26 mouse cellular contexts compared by ENCODE assay signal in genomic region chr6:38110859-38111258, GRCm38 (mm10). TPM values are rescaled to one million over a fixed set of nuclear protein-coding genes. Genes with fewer than 3 reads are reported as not detected.
A peak's percentile ranks its signal among the peaks of the same experiment; 100 is the strongest.
DNase-seq lines count a peak whose midpoint lies in the region; ATAC-seq lines count a peak whose summit lies in the region.
"Had no signal": no experiment of that assay in that cellular context is flagged by ENCODE, and none has a peak within 500 bp of the region (broad histone marks: within the 10 kb centered on the region; RNA-seq: fewer than 3 reads in every experiment).

No protein-coding gene starts in this region.

- H3K27me3 ChIP-seq in lung, embryonic 16.5 days (ENCODE audit: control insufficient read depth, insufficient read depth, low read depth, low read length) = no peaks in the 10 kb centered on the region
- H3K27me3 ChIP-seq in kidney, embryonic 16.5 days (ENCODE audit: insufficient read depth, low read length) = no peaks in the 10 kb centered on the region
- H3K27me3 ChIP-seq: heart, embryonic 15.5 days; limb, embryonic 13.5 days; midbrain, embryonic 12.5 days; neural tube, embryonic 13.5 days had no signal

- no peak for DNase-seq in lung, postnatal 14 days
- DNase-seq in kidney, adult 11 months = peak; percentile 83
- peak; percentile 39 for DNase-seq in lung, postnatal 25 days (ENCODE audit: low spot score)
- no peak for DNase-seq in frontal cortex, postnatal 36 days (ENCODE audit: low spot score in 2 of 2)
- DNase-seq in gastrocnemius, postnatal 10 days = no peak
- DNase-seq in frontal cortex, postnatal 14 days (ENCODE audit: low spot score in 2 of 2) = no peak
- DNase-seq: adrenal gland, postnatal 36 days; cerebellum, adult 18-20 months; gastrocnemius, postnatal 14 days; heart, adult 18-20 months; liver, embryonic 13.5 days; thymus, adult 2 months had no signal

- H3K4me1 ChIP-seq in lung, embryonic 16.5 days (replicated peaks; ENCODE audit: control insufficient read depth, insufficient read depth, low read length) = peaks cover 9% of the 10 kb centered on the region; the same call in 1 of the 2 replicates
- H3K4me1 ChIP-seq in kidney, embryonic 16.5 days (ENCODE audit: insufficient read depth, low read length) = peaks cover 21% of the 10 kb centered on the region
- H3K4me1 ChIP-seq: heart, embryonic 15.5 days; midbrain, embryonic 12.5 days had no signal

- H3K9ac ChIP-seq in lung, embryonic 16.5 days (ENCODE audit: low read length) = no peak overlapping the region
- H3K9ac ChIP-seq in kidney, embryonic 16.5 days (replicated peaks; ENCODE audit: low read length) = no peak overlapping the region
- H3K9ac ChIP-seq: heart, embryonic 15.5 days; limb, embryonic 13.5 days; liver, embryonic 13.5 days; midbrain, embryonic 12.5 days; neural tube, embryonic 13.5 days had no signal

- WGBS in lung, embryonic 16.5 days = 54% methylated on average over 9 of the region's 9 CpGs
- WGBS in kidney, embryonic 16.5 days = 35% methylated on average over 9 of the region's 9 CpGs

- H3K27ac ChIP-seq in lung, embryonic 16.5 days (ENCODE audit: low read length) = peak overlapping the region; percentile 90
- peak overlapping the region; percentile 68 for H3K27ac ChIP-seq in kidney, embryonic 16.5 days (ENCODE audit: low read length)
- H3K27ac ChIP-seq: heart, embryonic 15.5 days; limb, embryonic 13.5 days; liver, embryonic 13.5 days; midbrain, embryonic 12.5 days; neural tube, embryonic 13.5 days had no signal

- H3K4me2 ChIP-seq in lung, embryonic 16.5 days (ENCODE audit: low read depth, low read length) = peak overlapping the region; percentile 48
- H3K4me2 ChIP-seq in kidney, embryonic 16.5 days (replicated peaks; ENCODE audit: low read depth, low read length) = peak overlapping the region; percentile 38
- H3K4me2 ChIP-seq: heart, embryonic 15.5 days; limb, embryonic 13.5 days; liver, embryonic 13.5 days; midbrain, embryonic 12.5 days; neural tube, embryonic 13.5 days had no signal

- no peaks in the 10 kb centered on the region for H3K36me3 ChIP-seq in lung, embryonic 16.5 days (ENCODE audit: control insufficient read depth, insufficient read depth, low read length)
- no peaks in the 10 kb centered on the region for H3K36me3 ChIP-seq in kidney, embryonic 16.5 days (ENCODE audit: insufficient read depth, low read length)
- H3K36me3 ChIP-seq: G1E; heart, embryonic 15.5 days; limb, embryonic 13.5 days; liver, embryonic 13.5 days; midbrain, embryonic 12.5 days; neural tube, embryonic 13.5 days had no signal

- ATAC-seq in lung, embryonic 16.5 days (ENCODE audit: low read depth) = peak; percentile 53
- peak; percentile 84 for ATAC-seq in kidney, embryonic 16.5 days (ENCODE audit: low FRiP score, low TSS enrichment)
- ATAC-seq: hindbrain, embryonic 16.5 days had no signal

- peak overlapping the region; percentile 45 for H3K4me3 ChIP-seq in lung, embryonic 16.5 days (ENCODE audit: low read length)
- H3K4me3 ChIP-seq in kidney, embryonic 16.5 days (ENCODE audit: low read length) = peak overlapping the region; percentile 27; the same call in 1 of the 2 replicates
- H3K4me3 ChIP-seq: heart, embryonic 15.5 days; limb, embryonic 13.5 days; liver, embryonic 13.5 days; midbrain, embryonic 12.5 days; neural tube, embryonic 13.5 days had no signal

- no peaks in the 10 kb centered on the region for H3K9me3 ChIP-seq in lung, embryonic 16.5 days (ENCODE audit: control insufficient read depth, low read length)
- H3K9me3 ChIP-seq in kidney, embryonic 16.5 days (ENCODE audit: low read length) = no peaks in the 10 kb centered on the region
- H3K9me3 ChIP-seq: G1E; heart, embryonic 15.5 days; limb, embryonic 13.5 days; liver, embryonic 13.5 days; midbrain, embryonic 12.5 days; neural tube, embryonic 13.5 days had no signal

RNA-seq across cellular contexts. Expression of gene Tmem213, which starts 1.8 kb away (rescaled TPM):
- 133 and 163 TPM in 2 replicates for polyA plus RNA-seq in lung, embryonic 16.5 days (2015; fragmentation: Nextera tagmentation; extraction: Ambion mirVana)
- 69.8 and 72.7 TPM in 2 replicates for polyA plus RNA-seq in kidney, embryonic 16.5 days (2015; fragmentation: Nextera tagmentation; extraction: Ambion mirVana)
- not detected for total RNA-seq in gastrocnemius, postnatal 10 days (2021)
- total RNA-seq: adrenal gland, postnatal 36 days; G1E; gastrocnemius, postnatal 14 days; heart, adult 18-20 months; hematopoietic stem cell, adult 5-6 weeks; layer of hippocampus, postnatal 14 days; left cerebral cortex, postnatal 10 days had no signal
- polyA plus RNA-seq: forebrain, embryonic 11.5 days; G1E; hindbrain, embryonic 16.5 days; liver, embryonic 13.5 days; midbrain, embryonic 12.5 days; neural tube, embryonic 13.5 days; spleen, adult 2 months; urinary bladder, adult 2 months had no signal

RNA-seq across cellular contexts. Expression of gene Atp6v0a4, which starts 13.5 kb away (rescaled TPM):
- polyA plus RNA-seq in lung, embryonic 16.5 days (2015; fragmentation: Nextera tagmentation; extraction: Ambion mirVana) = 10.5 and 15.8 TPM in 2 replicates
- polyA plus RNA-seq in kidney, embryonic 16.5 days (2015; fragmentation: Nextera tagmentation; extraction: Ambion mirVana) = 21.8 and 28.9 TPM in 2 replicates
- 1 to 10 TPM; 1.8 to 2.3 TPM for total RNA-seq in gastrocnemius, postnatal 10 days (2021)
- total RNA-seq: G1E; hematopoietic stem cell, adult 5-6 weeks had no signal
- polyA plus RNA-seq: forebrain, embryonic 11.5 days; G1E; midbrain, embryonic 12.5 days had no signal

Comparison
In these comparisons a context has a peak if more than half of its experiments do, and no peak if none do; other contexts are left out.
1. DNase-seq: peak in kidney, adult 11 months (single experiment) and lung, postnatal 25 days (single experiment); none in lung, postnatal 14 days (single experiment), frontal cortex, postnatal 36 days (0 of 2), gastrocnemius, postnatal 10 days (single experiment) and frontal cortex, postnatal 14 days (0 of 2).